Mouse (Mus musculus) thymus, adult 2 months (tissue): ENCODE results near the gene Epha3. TPM values are rescaled to one million over a fixed set of nuclear protein-coding genes. Genes with fewer than 3 reads are reported as not detected.

Experiments
- DNase-seq: peaks from one replicate; pipeline ENCODE4 v3.0.0; 2021
- H3K27ac ChIP-seq: fragments of 200-500 bp; 2 replicates; pipeline ENCODE4 v1.5.1; 2012; ENCODE audit warnings: low read length, control low read depth; ENCODE audit not compliant: control insufficient read depth, insufficient read depth
- H3K27me3 ChIP-seq: fragments of 200-500 bp; 2 replicates; pipeline ENCODE4 v1.6.1; 2012; ENCODE audit warnings: mild to moderate bottlenecking, low read length, moderate library complexity, mixed read lengths; ENCODE audit not compliant: control insufficient read depth, insufficient read depth
- H3K36me3 ChIP-seq: fragments of 200-500 bp; 2 replicates; pipeline ENCODE4 v1.6.1; 2012; ENCODE audit warnings: mild to moderate bottlenecking, low read length, moderate library complexity; ENCODE audit not compliant: control insufficient read depth, insufficient read depth
- H3K4me1 ChIP-seq: fragments of 200-500 bp; replicated peaks from 2 replicates; pipeline ENCODE4 v1.6.1; 2012; ENCODE audit warnings: low read length; ENCODE audit not compliant: control insufficient read depth, insufficient read depth
- H3K4me3 ChIP-seq: fragments of 200-500 bp; 2 replicates; pipeline ENCODE4 v1.5.1; 2012; ENCODE audit warnings: mild to moderate bottlenecking, low read length, control low read depth, moderate library complexity; ENCODE audit not compliant: control insufficient read depth, insufficient read depth
- CTCF ChIP-seq: fragments of 200-500 bp; IDR thresholded peaks from 2 replicates; pipeline ENCODE4 v1.5.1; 2012; ENCODE audit warnings: mild to moderate bottlenecking, control low read depth, low read length, moderate library complexity, borderline replicate concordance; ENCODE audit not compliant: control insufficient read depth, poor library complexity, insufficient read depth; ENCODE audit errors: extremely low read depth
- POLR2A ChIP-seq: fragments of 200-500 bp; IDR thresholded peaks from 2 replicates; pipeline ENCODE4 v1.6.1; 2012; ENCODE audit warnings: mild to moderate bottlenecking, low read length, control low read depth, moderate library complexity; ENCODE audit not compliant: control insufficient read depth, poor library complexity, insufficient read depth; ENCODE audit errors: extremely low read depth
- WGBS: fragments of 180-500 bp; shearing (Covaris S2); methylation state at CpG from one replicate; pipeline ENCODE4 v1.1.7; 2018; 5-methylcytosine and 5-hydroxymethylcytosine counted together
- polyA plus RNA-seq: library from polyadenylated mRNA; depleted of rRNA; stranded (reverse); fragments of >200 nt; gene quantifications from 2 replicates; pipeline ENCODE4 v1.2.3, GENCODE M21; 2012

Gene Epha3
- polyA plus RNA-seq, 1 experiment = 1.00 TPM

DNA sequence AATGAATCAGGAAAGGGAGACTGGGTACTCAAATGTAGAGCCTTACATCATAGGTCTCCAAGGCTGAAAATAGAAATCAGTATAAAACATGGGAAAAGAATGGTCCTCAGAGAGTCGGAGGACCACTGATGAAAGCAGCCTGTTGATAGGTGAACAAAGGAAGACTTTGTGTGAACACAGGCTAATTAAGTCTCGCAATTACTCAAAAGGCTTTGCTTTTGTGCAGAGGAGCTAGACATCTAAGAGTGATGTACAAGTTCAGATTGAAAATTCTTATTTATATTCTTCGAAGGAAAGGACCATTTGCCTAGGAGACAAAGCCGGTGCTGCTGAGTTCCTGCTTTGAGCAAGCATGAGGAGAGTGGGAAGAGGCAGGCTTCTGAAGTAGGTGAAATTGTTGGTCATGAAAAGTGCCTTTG lies 363.0 kb downstream of the Epha3 start:
- no peaks in the 10 kb centered on the region for H3K36me3 ChIP-seq
- TF ChIP-seq POLR2A (no peak), CTCF (no peak)
- no peak overlapping the region for H3K27ac ChIP-seq
- no peak for DNase-seq
- WGBS = 94% methylated on average over 4 of the region's 4 CpGs
- H3K27me3 ChIP-seq = no peaks in the 10 kb centered on the region
- no peak overlapping the region for H3K4me3 ChIP-seq
- no peaks in the 10 kb centered on the region for H3K4me1 ChIP-seq
